ENCODE assay signal across 10 mouse cellular contexts in genomic region chr15:93228375-93228774, GRCm38 (mm10).
"Had no signal": no experiment of that assay in that cellular context is flagged by ENCODE, and none has a peak within 500 bp of the region (broad histone marks: within the 10 kb centered on the region; RNA-seq: fewer than 3 reads in every experiment).

No protein-coding gene starts in this region.

- ATAC-seq: intestine, postnatal 0 days had no signal

- H3K4me2 ChIP-seq: liver, embryonic 13.5 days; midbrain, embryonic 13.5 days; neural tube, embryonic 12.5 days; stomach, embryonic 15.5 days had no signal

- H3K4me3 ChIP-seq: left cerebral cortex, adult 2 months; liver, embryonic 13.5 days; midbrain, embryonic 10.5 days; midbrain, embryonic 13.5 days; neural tube, embryonic 12.5 days; stomach, embryonic 15.5 days had no signal

- H3K9ac ChIP-seq: liver, embryonic 13.5 days; midbrain, embryonic 13.5 days; neural tube, embryonic 12.5 days; stomach, embryonic 15.5 days had no signal

- H3K9me3 ChIP-seq: liver, embryonic 13.5 days; midbrain, embryonic 13.5 days; neural tube, embryonic 12.5 days; stomach, embryonic 15.5 days had no signal

- H3K4me1 ChIP-seq: liver, embryonic 13.5 days; midbrain, embryonic 10.5 days; neural tube, embryonic 12.5 days; stomach, embryonic 15.5 days had no signal

- H3K27me3 ChIP-seq: liver, embryonic 13.5 days; megakaryocyte, embryonic 14.5 days; midbrain, embryonic 13.5 days; neural tube, embryonic 12.5 days; stomach, embryonic 15.5 days had no signal

- H3K27ac ChIP-seq: left cerebral cortex, adult 2 months; liver, embryonic 13.5 days; midbrain, embryonic 10.5 days; midbrain, embryonic 13.5 days; neural tube, embryonic 12.5 days; stomach, embryonic 15.5 days had no signal

- DNase-seq: liver, embryonic 13.5 days; lung, adult 2 months; spleen, adult 18-20 months had no signal

- H3K36me3 ChIP-seq: liver, embryonic 13.5 days; midbrain, embryonic 10.5 days; midbrain, embryonic 13.5 days; neural tube, embryonic 12.5 days; stomach, embryonic 15.5 days had no signal
